Mouse (Mus musculus): ENCODE results near the gene Cybc1. TPM values are rescaled to one million over a fixed set of nuclear protein-coding genes. Genes with fewer than 3 reads are reported as not detected.

The Cybc1 gene
- polyA plus RNA-seq, 1 experiment from 2014 or later: 47.4 TPM

- H3K4me1 ChIP-seq (replicated peaks; ENCODE audit: control insufficient read depth, insufficient read depth, low read length): no peaks in the 10 kb centered on the region
- H3K27ac ChIP-seq (ENCODE audit: low read length): no peak overlapping the region
- no peaks in the 10 kb centered on the region for H3K9me3 ChIP-seq (ENCODE audit: control insufficient read depth, low read length)
- H3K27me3 ChIP-seq (replicated peaks; ENCODE audit: control insufficient read depth, insufficient read depth, low read length): no peaks in the 10 kb centered on the region
- no peak overlapping the region for H3K4me2 ChIP-seq (ENCODE audit: low read length)
- no peak overlapping the region for H3K9ac ChIP-seq (replicated peaks; ENCODE audit: low read depth, low read length)
- H3K4me3 ChIP-seq (replicated peaks; ENCODE audit: low read length): no peak overlapping the region
- H3K36me3 ChIP-seq (ENCODE audit: control insufficient read depth, insufficient read depth): peaks cover 31% of the 10 kb centered on the region
- ATAC-seq: no peak
- WGBS: 91% methylated on average over 6 of the region's 6 CpGs
These were observed 7.7 kb downstream of the Cybc1 start for GRCm38 (mm10) chr11:121221321-121222010.

DNA sequence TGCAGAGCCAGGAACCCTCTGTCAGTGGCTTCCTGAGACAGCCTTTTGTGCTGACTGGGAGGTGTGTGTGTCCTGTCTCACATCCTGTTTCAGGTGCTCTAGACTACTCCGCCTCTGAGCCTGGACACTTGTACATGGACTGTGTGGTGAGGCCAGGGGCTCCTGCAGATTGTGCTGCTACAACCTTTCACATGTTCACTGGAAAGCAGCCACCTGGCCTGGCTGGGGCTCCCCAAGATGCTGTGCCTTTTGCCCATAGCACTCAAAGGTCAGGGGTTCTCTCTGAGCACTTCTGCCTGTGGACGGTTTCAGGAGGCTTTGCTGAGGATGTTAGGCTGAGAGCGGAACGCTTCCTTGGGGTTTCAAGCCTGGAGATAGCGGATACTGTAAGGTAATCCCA, 8.4 kb downstream of the Cybc1 start:
- no peak overlapping the region for H3K4me2 ChIP-seq (ENCODE audit: low read length)
- H3K27me3 ChIP-seq (replicated peaks; ENCODE audit: control insufficient read depth, insufficient read depth, low read length): no peaks in the 10 kb centered on the region
- H3K9me3 ChIP-seq (ENCODE audit: control insufficient read depth, low read length): no peaks in the 10 kb centered on the region
- no peak for ATAC-seq
- H3K27ac ChIP-seq (ENCODE audit: low read length): no peak overlapping the region
- 93% methylated on average over 5 of the region's 5 CpGs for WGBS
- H3K9ac ChIP-seq (replicated peaks; ENCODE audit: low read depth, low read length): no peak overlapping the region
- no peak overlapping the region for H3K4me3 ChIP-seq (replicated peaks; ENCODE audit: low read length)
- H3K36me3 ChIP-seq (ENCODE audit: control insufficient read depth, insufficient read depth): peaks cover 31% of the 10 kb centered on the region
- H3K4me1 ChIP-seq (replicated peaks; ENCODE audit: control insufficient read depth, insufficient read depth, low read length): no peaks in the 10 kb centered on the region

- no peak for ATAC-seq
- Histone ChIP-seq H3K4me2 (ENCODE audit: low read length) (no peak overlapping the region), H3K9ac (replicated peaks; ENCODE audit: low read depth, low read length) (no peak overlapping the region), H3K9me3 (ENCODE audit: control insufficient read depth, low read length) (no peaks in the 10 kb centered on the region), H3K36me3 (ENCODE audit: control insufficient read depth, insufficient read depth) (peaks cover 31% of the 10 kb centered on the region), H3K27ac (ENCODE audit: low read length) (no peak overlapping the region), H3K4me1 (replicated peaks; ENCODE audit: control insufficient read depth, insufficient read depth, low read length) (no peaks in the 10 kb centered on the region), H3K4me3 (replicated peaks; ENCODE audit: low read length) (no peak overlapping the region), H3K27me3 (replicated peaks; ENCODE audit: control insufficient read depth, insufficient read depth, low read length) (no peaks in the 10 kb centered on the region)
- WGBS: 90% methylated on average over 11 of the region's 11 CpGs
These were observed 9.3 kb downstream of the Cybc1 start for GRCm38 (mm10) chr11:121219776-121220175.

DNA sequence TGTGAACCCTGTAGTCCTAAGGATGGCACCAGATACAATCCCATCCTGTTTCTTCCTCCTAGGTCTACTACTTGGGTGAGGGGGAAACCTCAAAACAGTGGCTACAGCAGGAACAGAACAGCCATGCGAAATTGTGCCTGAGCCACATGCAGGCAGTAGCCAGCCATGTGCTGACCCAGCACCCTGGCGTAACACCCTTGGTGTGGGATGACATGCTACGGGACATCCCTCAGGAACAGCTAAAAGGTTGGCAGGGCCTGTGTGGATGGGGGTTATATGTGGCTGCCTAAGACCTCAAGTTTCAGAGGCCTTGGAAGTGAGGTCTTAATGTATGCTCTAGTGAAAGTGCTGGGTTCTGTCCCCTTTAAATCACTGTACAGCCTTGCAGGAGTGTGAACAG, 12.3 kb downstream of the Cybc1 start:
- no peak overlapping the region for H3K9ac ChIP-seq (replicated peaks; ENCODE audit: low read depth, low read length)
- peaks cover 14% of the 10 kb centered on the region for H3K36me3 ChIP-seq (ENCODE audit: control insufficient read depth, insufficient read depth)
- no peaks in the 10 kb centered on the region for H3K9me3 ChIP-seq (ENCODE audit: control insufficient read depth, low read length)
- no peaks in the 10 kb centered on the region for H3K4me1 ChIP-seq (replicated peaks; ENCODE audit: control insufficient read depth, insufficient read depth, low read length)
- no peak for ATAC-seq
- no peak overlapping the region for H3K4me2 ChIP-seq (ENCODE audit: low read length)
- H3K27ac ChIP-seq (ENCODE audit: low read length): no peak overlapping the region
- 97% methylated on average over 3 of the region's 3 CpGs for WGBS
- H3K27me3 ChIP-seq (replicated peaks; ENCODE audit: control insufficient read depth, insufficient read depth, low read length): no peaks in the 10 kb centered on the region
- H3K4me3 ChIP-seq (replicated peaks; ENCODE audit: low read length): no peak overlapping the region

DNA sequence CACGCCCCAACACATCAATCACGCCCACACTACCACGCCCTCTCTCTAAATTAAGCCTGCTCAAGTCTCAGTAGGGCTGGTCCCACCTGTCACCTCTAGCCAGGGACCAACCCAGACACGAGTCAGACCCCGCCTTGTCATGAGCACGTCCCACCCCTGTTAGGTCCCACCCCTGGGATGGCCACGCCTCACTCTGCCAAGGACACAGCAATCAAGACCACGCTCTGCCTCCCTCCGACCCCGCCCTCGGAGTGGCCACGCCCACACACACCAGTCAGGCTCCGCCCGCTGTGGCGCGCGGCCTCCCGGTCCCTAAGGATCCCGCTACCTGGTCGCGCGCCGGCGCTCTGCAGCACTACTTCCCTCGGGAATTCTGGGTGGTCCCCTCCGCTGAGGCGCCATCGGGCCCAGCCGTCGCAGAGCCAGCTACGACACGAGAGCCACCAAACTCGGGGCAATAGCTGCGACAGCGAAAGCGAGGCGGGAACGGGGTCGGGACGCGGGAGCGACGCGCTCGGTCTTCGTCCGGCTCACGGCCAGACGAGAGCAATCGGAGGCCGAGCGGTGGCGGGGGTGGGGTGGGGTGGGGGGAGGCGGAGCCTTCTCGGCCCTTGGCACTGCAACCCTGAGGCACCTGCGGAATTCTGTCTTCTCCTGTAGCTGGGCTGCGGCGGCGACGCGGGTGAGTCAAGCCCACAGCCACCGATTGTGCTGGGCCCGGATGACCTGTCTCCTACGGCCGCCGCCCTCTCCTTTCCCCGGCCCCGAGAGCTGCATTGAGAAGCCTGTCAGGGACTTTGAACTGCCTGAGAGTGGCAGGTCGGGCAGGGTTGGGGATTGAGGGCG, 24.7 kb downstream of the Cybc1 start, which contains the start of the genes Hexdc and Ogfod3:
TSS of gene Hexdc (plus strand) at position 273 of the 846 bp plus-strand sequence.
TSS of gene Ogfod3 (minus strand) at position 551 of the 846 bp plus-strand sequence.
- H3K36me3 ChIP-seq (ENCODE audit: control insufficient read depth, insufficient read depth): peaks cover 3% of the 10 kb centered on the region; the same call in 1 of the 2 replicates
- no peaks in the 10 kb centered on the region for H3K9me3 ChIP-seq (ENCODE audit: control insufficient read depth, low read length)
- H3K4me3 ChIP-seq (replicated peaks; ENCODE audit: low read length): peak within 1 kb of the TSS; percentile 77
- ATAC-seq: peak; percentile 96
- H3K27ac ChIP-seq (ENCODE audit: low read length): peak within 1 kb of the TSS; percentile 89
- peaks cover 12% of the 10 kb centered on the region for H3K4me1 ChIP-seq (replicated peaks; ENCODE audit: control insufficient read depth, insufficient read depth, low read length)
- no peaks in the 10 kb centered on the region for H3K27me3 ChIP-seq (replicated peaks; ENCODE audit: control insufficient read depth, insufficient read depth, low read length)
- H3K4me2 ChIP-seq (ENCODE audit: low read length): peak within 1 kb of the TSS; percentile 59
- 0% methylated on average over 63 of the region's 70 CpGs for WGBS
- peak within 1 kb of the TSS; percentile 81 for H3K9ac ChIP-seq (replicated peaks; ENCODE audit: low read depth, low read length)

DNA sequence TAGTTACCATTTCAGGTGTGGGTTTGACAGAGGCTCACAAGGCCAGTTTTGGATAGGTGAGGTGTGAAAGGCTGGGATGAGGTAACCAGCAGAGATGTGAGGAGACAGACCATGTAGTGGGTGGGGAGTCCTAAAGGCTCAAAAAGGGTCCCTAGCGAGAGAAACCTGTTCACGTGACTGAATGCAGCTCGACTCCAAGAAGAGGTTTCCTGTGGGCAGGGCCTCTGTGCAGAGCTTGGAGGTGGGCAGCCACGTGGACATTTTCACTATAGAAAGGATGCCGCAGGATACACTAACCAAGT, 25.3 kb downstream of the Cybc1 start:
- Histone ChIP-seq H3K27me3 (replicated peaks; ENCODE audit: control insufficient read depth, insufficient read depth, low read length) (no peaks in the 10 kb centered on the region), H3K27ac (ENCODE audit: low read length) (peak overlapping the region; percentile 37), H3K9me3 (ENCODE audit: control insufficient read depth, low read length) (no peaks in the 10 kb centered on the region), H3K4me1 (replicated peaks; ENCODE audit: control insufficient read depth, insufficient read depth, low read length) (peaks cover 12% of the 10 kb centered on the region), H3K36me3 (ENCODE audit: control insufficient read depth, insufficient read depth) (peaks cover 3% of the 10 kb centered on the region; the same call in 1 of the 2 replicates), H3K4me3 (replicated peaks; ENCODE audit: low read length) (peak overlapping the region; percentile 77), H3K4me2 (ENCODE audit: low read length) (peak overlapping the region; percentile 59), H3K9ac (replicated peaks; ENCODE audit: low read depth, low read length) (peak overlapping the region; percentile 81)
- 0% methylated on average over 5 of the region's 5 CpGs for WGBS
- ATAC-seq: no peak

GRCm38 (mm10) chr11:121201436-121202198, 27.5 kb downstream of the Cybc1 start:
- Histone ChIP-seq H3K27ac (ENCODE audit: low read length) (no peak overlapping the region), H3K9ac (replicated peaks; ENCODE audit: low read depth, low read length) (no peak overlapping the region), H3K36me3 (ENCODE audit: control insufficient read depth, insufficient read depth) (no peaks in the 10 kb centered on the region), H3K4me3 (replicated peaks; ENCODE audit: low read length) (no peak overlapping the region), H3K27me3 (replicated peaks; ENCODE audit: control insufficient read depth, insufficient read depth, low read length) (no peaks in the 10 kb centered on the region), H3K9me3 (ENCODE audit: control insufficient read depth, low read length) (no peaks in the 10 kb centered on the region), H3K4me1 (replicated peaks; ENCODE audit: control insufficient read depth, insufficient read depth, low read length) (peaks cover 12% of the 10 kb centered on the region), H3K4me2 (ENCODE audit: low read length) (no peak overlapping the region)
- 49% methylated on average over 11 of the region's 11 CpGs for whole genome bisulfite sequencing
- ATAC-seq: no peak

DNA sequence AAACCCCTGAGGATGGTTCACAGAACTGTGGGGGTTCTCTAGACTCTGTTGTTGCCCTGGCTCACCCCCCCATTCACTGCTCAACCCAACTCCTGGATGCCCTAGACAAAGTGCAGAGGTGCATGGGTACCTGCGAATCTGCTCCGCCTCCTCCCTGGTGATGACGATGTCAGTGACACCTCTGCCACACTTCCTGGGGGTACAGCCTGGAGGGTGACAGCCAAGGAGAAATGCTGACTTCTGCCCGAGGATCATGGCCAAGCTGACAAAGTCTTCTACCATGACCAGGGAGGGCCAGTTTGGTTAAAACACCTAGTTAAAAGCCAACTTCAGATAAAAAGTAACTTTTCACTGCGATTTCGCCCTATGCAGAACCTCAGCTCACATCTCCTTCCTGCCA, 28.3 kb downstream of the Cybc1 start:
- Histone ChIP-seq H3K27ac (ENCODE audit: low read length) (no peak overlapping the region), H3K9ac (replicated peaks; ENCODE audit: low read depth, low read length) (no peak overlapping the region), H3K27me3 (replicated peaks; ENCODE audit: control insufficient read depth, insufficient read depth, low read length) (no peaks in the 10 kb centered on the region), H3K9me3 (ENCODE audit: control insufficient read depth, low read length) (no peaks in the 10 kb centered on the region), H3K4me2 (ENCODE audit: low read length) (no peak overlapping the region), H3K4me3 (replicated peaks; ENCODE audit: low read length) (no peak overlapping the region), H3K36me3 (ENCODE audit: control insufficient read depth, insufficient read depth) (no peaks in the 10 kb centered on the region), H3K4me1 (replicated peaks; ENCODE audit: control insufficient read depth, insufficient read depth, low read length) (peaks cover 12% of the 10 kb centered on the region)
- no peak for ATAC-seq
- 97% methylated on average over 6 of the region's 6 CpGs for WGBS

- Histone ChIP-seq H3K36me3 (ENCODE audit: control insufficient read depth, insufficient read depth) (no peaks in the 10 kb centered on the region), H3K27ac (ENCODE audit: low read length) (no peak overlapping the region), H3K27me3 (replicated peaks; ENCODE audit: control insufficient read depth, insufficient read depth, low read length) (no peaks in the 10 kb centered on the region), H3K9ac (replicated peaks; ENCODE audit: low read depth, low read length) (no peak overlapping the region), H3K4me2 (ENCODE audit: low read length) (no peak overlapping the region), H3K4me3 (replicated peaks; ENCODE audit: low read length) (no peak overlapping the region), H3K9me3 (ENCODE audit: control insufficient read depth, low read length) (no peaks in the 10 kb centered on the region), H3K4me1 (replicated peaks; ENCODE audit: control insufficient read depth, insufficient read depth, low read length) (peaks cover 7% of the 10 kb centered on the region)
- 77% methylated on average over 4 of the region's 4 CpGs for WGBS
- ATAC-seq: no peak
These were observed 29.3 kb downstream of the Cybc1 start for GRCm38 (mm10) chr11:121199851-121200250.

All from forebrain, embryonic 16.5 days (tissue).